Mouse (Mus musculus) forebrain, postnatal 0 days (tissue): ENCODE data around the gene Gm5089. TPM values are rescaled to one million over a fixed set of nuclear protein-coding genes. Genes with fewer than 3 reads are reported as not detected.
A peak's percentile ranks its signal among the peaks of the same experiment; 100 is the strongest.

Experiments
- ATAC-seq: fragments of 200-750 bp; cut with Nextera tagmentation; 2 replicates; pipeline ENCODE4 v1.8.0; 2017; ENCODE audit warnings: mild to moderate bottlenecking, moderate library complexity
- DNase-seq: peaks from one replicate; pipeline ENCODE4 v3.0.0-alpha.2; 2015
- H3K27ac ChIP-seq: fragments of 300-500 bp; sonication (generic); 2 replicates; pipeline ENCODE4 v1.5.1; 2014; ENCODE audit warnings: low read depth, mild to moderate bottlenecking, antibody characterized with exemption, low read length, moderate library complexity, mixed read lengths
- H3K27me3 ChIP-seq: fragments of 300-500 bp; sonication (generic); 2 replicates; pipeline ENCODE4 v1.6.1; 2014; ENCODE audit warnings: mild to moderate bottlenecking, low read length, mixed read lengths; ENCODE audit not compliant: insufficient read depth
- H3K36me3 ChIP-seq: fragments of 300-500 bp; sonication (generic); 2 replicates; pipeline ENCODE4 v1.6.1; 2014; ENCODE audit warnings: mild to moderate bottlenecking, moderate library complexity; ENCODE audit not compliant: insufficient read depth
- H3K4me1 ChIP-seq: fragments of 300-500 bp; sonication (generic); 2 replicates; pipeline ENCODE4 v1.6.1; 2014; ENCODE audit warnings: antibody characterized with exemption; ENCODE audit not compliant: insufficient read depth
- H3K4me2 ChIP-seq: fragments of 300-500 bp; sonication (generic); 2 replicates; pipeline ENCODE4 v1.6.1; 2014; ENCODE audit warnings: low read depth, mild to moderate bottlenecking, moderate library complexity
- H3K4me3 ChIP-seq: fragments of 300-500 bp; sonication (generic); 2 replicates; pipeline ENCODE4 v1.5.1; 2014; ENCODE audit warnings: low read depth, low read length, mixed read lengths
- H3K9ac ChIP-seq: fragments of 300-500 bp; sonication (generic); 2 replicates; pipeline ENCODE4 v1.6.1; 2014; ENCODE audit warnings: mild to moderate bottlenecking
- H3K9me3 ChIP-seq: fragments of 300-500 bp; sonication (generic); 2 replicates; pipeline ENCODE4 v1.6.1; 2016; ENCODE audit warnings: low read length
- CTCF ChIP-seq: sonication (generic); IDR thresholded peaks from 2 replicates; pipeline ENCODE4 v1.5.1; 2016; ENCODE audit warnings: antibody characterized with exemption, control low read depth, low read depth
- WGBS: fragments of 180-500 bp; shearing (Covaris S2); extraction: QIAGEN DNeasy Blood & Tissue Kit; methylation state at CpG from one replicate; pipeline ENCODE4 v1.1.7; 2014; 5-methylcytosine and 5-hydroxymethylcytosine counted together
- polyA plus RNA-seq: library from polyadenylated mRNA; unstranded; fragments of >200 nt; fragmentation: Nextera tagmentation; extraction: Ambion mirVana; gene quantifications from 2 replicates; pipeline ENCODE4 v1.2.1, GENCODE M21; 2015
- total RNA-seq: library from RNA; depleted of rRNA; stranded (reverse); fragments of >200 nt; gene quantifications from 2 replicates; pipeline ENCODE4 v1.2.3, GENCODE M21; 2014

Gene Gm5089
- total and polyA plus RNA-seq, 2 experiments from 2014 or later, result 0.12 to 0.33 TPM

GRCm38 (mm10) chr14:122474041-122474890, 23.4 kb upstream of the Gm5089 start:
- 1% methylated on average over 57 of the region's 57 CpGs for WGBS
- no peaks in the 10 kb centered on the region for H3K4me1 ChIP-seq
- H3K9me3 ChIP-seq, result no peaks in the 10 kb centered on the region
- peak; percentile 79 for DNase-seq
- no peak for TF ChIP-seq CTCF
- peak; percentile 78 for ATAC-seq
- H3K4me3 ChIP-seq, result peak overlapping the region; percentile 48
- no peaks in the 10 kb centered on the region for H3K36me3 ChIP-seq
- peak overlapping the region; percentile 87 for H3K27ac ChIP-seq
- peak overlapping the region; percentile 57 for H3K9ac ChIP-seq
- H3K4me2 ChIP-seq, result peak overlapping the region; percentile 56
- peaks cover 13% of the 10 kb centered on the region for H3K27me3 ChIP-seq

- TF ChIP-seq CTCF, result no peak
- H3K9ac ChIP-seq, result no peak overlapping the region
Observed at GRCm38 (mm10) chr14:122473211-122473751, 22.4 kb upstream of the Gm5089 start.

GRCm38 (mm10) chr14:122472647-122473046, 21.7 kb upstream of the Gm5089 start:
- Histone ChIP-seq H3K27ac (peak overlapping the region; percentile 62), H3K4me1 (no peaks in the 10 kb centered on the region), H3K27me3 (peaks cover 26% of the 10 kb centered on the region), H3K9me3 (no peaks in the 10 kb centered on the region), H3K9ac (0 out of 2 replicates have a peak overlapping the region, but pooled peaks have one; percentile 0), H3K4me2 (peak overlapping the region; percentile 56), H3K4me3 (peak overlapping the region; percentile 5; the same call in 1 of the 2 replicates), H3K36me3 (no peaks in the 10 kb centered on the region)
- DNase-seq (peak; percentile 45), ATAC-seq (no peak)
- 22% methylated on average over 5 of the region's 5 CpGs for WGBS
- no peak for TF ChIP-seq CTCF

More at GRCm38 (mm10) chr14:122473211-122473751, 22.4 kb upstream of the Gm5089 start:
- WGBS, result 16% methylated on average over 17 of the region's 17 CpGs
- H3K4me2 ChIP-seq, result peak overlapping the region; percentile 56
- H3K4me3 ChIP-seq, result peak overlapping the region; percentile 48
- peaks cover 20% of the 10 kb centered on the region for H3K27me3 ChIP-seq
- peak overlapping the region; percentile 62 for H3K27ac ChIP-seq
- no peak for ATAC-seq
- no peaks in the 10 kb centered on the region for H3K4me1 ChIP-seq
- H3K36me3 ChIP-seq, result no peaks in the 10 kb centered on the region
- DNase-seq, result no peak
- H3K9me3 ChIP-seq, result no peaks in the 10 kb centered on the region

GRCm38 (mm10) chr14:122472161-122472560, 21.2 kb upstream of the Gm5089 start:
- Histone ChIP-seq H3K4me3 (0 out of 2 replicates have a peak overlapping the region, but pooled peaks have one; percentile 15), H3K9me3 (no peaks in the 10 kb centered on the region), H3K36me3 (no peaks in the 10 kb centered on the region), H3K9ac (no peak overlapping the region), H3K27ac (peak overlapping the region; percentile 62; the same call in 1 of the 2 replicates), H3K27me3 (peaks cover 30% of the 10 kb centered on the region), H3K4me1 (no peaks in the 10 kb centered on the region), H3K4me2 (peak overlapping the region; percentile 56)
- WGBS, result 17% methylated on average over 13 of the region's 13 CpGs
- ATAC-seq (no peak), DNase-seq (peak; percentile 44)
- no peak for TF ChIP-seq CTCF

- Histone ChIP-seq H3K9ac (no peak overlapping the region), H3K4me2 (peak overlapping the region; percentile 56; the same call in 1 of the 2 replicates), H3K4me3 (no peak overlapping the region), H3K36me3 (no peaks in the 10 kb centered on the region), H3K4me1 (no peaks in the 10 kb centered on the region), H3K27ac (peak overlapping the region; percentile 45; the same call in 1 of the 2 replicates), H3K27me3 (peaks cover 36% of the 10 kb centered on the region), H3K9me3 (no peaks in the 10 kb centered on the region)
- DNase-seq, result peak; percentile 32
- WGBS, result 10% methylated on average over 31 of the region's 31 CpGs
- ATAC-seq, result no peak
- no peak for TF ChIP-seq CTCF
Observed at GRCm38 (mm10) chr14:122471449-122472085, 20.7 kb upstream of the Gm5089 start.

GRCm38 (mm10) chr14:122468971-122469755, 18.2 kb upstream of the Gm5089 start:
- Histone ChIP-seq H3K4me3 (no peak overlapping the region), H3K9ac (peak overlapping the region; percentile 28; the same call in 1 of the 2 replicates), H3K4me2 (peak overlapping the region; percentile 33), H3K27me3 (peaks cover 53% of the 10 kb centered on the region), H3K27ac (peak overlapping the region; percentile 30), H3K36me3 (no peaks in the 10 kb centered on the region), H3K9me3 (no peaks in the 10 kb centered on the region), H3K4me1 (0 out of 2 replicates have a peak, but pooled peaks cover 5% of the 10 kb centered on the region)
- TF ChIP-seq CTCF, result no peak
- WGBS, result 20% methylated on average over 28 of the region's 28 CpGs
- ATAC-seq (no peak), DNase-seq (peak; percentile 42)
